Mouse (Mus musculus): Measurements from ENCODE around the gene Hdac9. TPM values are rescaled to one million over a fixed set of nuclear protein-coding genes. Genes with fewer than 3 reads are reported as not detected.
A peak's percentile ranks its signal among the peaks of the same experiment; 100 is the strongest.

The Hdac9 gene
- total RNA-seq, 2 experiments from 2014 or later: 53.9 to 60.0 TPM

- no peak for DNase-seq (ENCODE audit: low spot score in 2 of 2)
These were observed 668.4 kb downstream of the Hdac9 start for GRCm38 (mm10) chr12:34248193-34249121.

DNA sequence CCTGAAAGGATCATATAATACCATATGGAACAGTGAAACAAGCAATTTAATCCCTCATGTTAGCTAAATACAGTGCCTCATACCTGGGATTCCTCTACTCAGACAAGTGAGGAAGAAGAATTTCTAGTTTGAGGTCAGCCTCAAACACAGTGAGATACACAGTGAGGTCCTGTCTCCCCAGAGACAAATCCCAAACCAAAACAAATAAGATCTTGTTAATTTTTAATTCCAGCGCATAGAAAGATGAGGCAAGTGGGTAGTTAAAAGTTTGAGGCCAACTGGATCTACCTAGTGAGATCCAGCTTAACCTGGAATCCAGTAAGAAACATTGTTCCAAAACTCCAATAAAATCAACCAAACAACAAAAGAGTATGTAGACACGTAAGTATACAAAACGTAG is 678.1 kb downstream of the Hdac9 start:
- DNase-seq (ENCODE audit: low spot score in 2 of 2): no peak

DNA sequence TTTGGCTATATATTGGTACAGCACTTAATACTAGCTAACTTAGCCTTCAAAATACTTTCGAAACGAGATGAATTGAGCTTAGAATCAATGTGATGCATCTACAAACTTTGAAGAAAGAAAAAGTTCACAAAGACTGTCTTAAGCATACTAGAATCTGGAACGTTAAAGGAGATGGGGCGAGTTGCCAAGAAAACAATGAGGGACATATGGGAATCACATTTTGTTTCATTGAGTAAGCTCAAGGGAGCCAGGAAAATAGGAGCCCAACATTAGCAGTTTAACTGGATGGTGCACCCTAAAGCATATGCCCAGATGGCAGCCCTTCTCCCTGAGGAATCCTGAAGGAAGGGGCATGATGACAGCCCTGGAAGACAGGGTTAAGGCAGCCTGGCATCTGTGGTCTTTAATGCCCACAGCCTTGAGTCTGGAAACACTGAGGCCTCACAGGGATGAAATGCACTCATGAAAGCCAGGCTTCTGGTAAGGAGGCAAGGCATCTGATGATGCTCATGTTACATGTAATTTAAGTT is 685.2 kb downstream of the Hdac9 start:
- peak in 1 of 2 experiments; percentile 19 for DNase-seq (ENCODE audit: low spot score in 2 of 2)

DNA sequence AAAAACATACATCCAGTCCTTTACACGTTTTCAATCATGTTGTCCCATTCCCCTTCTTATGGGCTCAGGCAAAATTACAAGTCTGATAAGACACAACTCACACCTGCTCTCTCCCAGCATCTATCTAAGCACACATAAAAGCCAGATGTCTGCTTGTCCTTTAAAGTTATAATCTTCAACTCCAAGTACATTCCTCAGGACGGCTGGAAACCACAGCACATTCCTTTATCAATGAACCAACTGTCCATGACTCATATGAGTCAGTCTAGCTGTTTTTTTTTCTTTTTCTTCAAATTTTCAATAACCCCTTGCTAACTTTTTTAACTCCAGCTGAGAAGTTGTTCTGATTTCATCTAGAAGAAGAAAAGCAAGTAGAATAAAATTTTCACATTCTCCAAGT is 692.4 kb downstream of the Hdac9 start:
- DNase-seq (ENCODE audit: low spot score in 2 of 2): no peak

DNA sequence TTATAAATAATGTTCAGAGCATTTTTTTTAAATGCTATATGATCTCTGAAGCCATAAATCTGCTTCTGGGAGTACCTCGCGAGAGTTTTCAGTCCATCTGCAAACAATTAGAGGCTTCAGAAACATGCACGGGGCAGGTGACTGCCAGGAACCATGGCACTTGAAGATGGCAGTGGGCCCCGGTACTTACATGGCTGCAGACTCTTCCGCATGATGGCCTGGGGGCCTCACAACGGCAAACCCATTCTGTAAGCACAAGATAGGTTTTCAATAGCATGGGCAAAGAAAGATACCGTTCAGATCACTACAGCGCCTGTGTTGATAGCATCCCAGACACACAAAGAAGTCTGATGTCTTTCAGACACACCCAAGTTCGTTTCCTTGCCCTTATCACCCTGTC is 695.9 kb downstream of the Hdac9 start:
- no peak for DNase-seq (ENCODE audit: low spot score in 2 of 2)

DNA sequence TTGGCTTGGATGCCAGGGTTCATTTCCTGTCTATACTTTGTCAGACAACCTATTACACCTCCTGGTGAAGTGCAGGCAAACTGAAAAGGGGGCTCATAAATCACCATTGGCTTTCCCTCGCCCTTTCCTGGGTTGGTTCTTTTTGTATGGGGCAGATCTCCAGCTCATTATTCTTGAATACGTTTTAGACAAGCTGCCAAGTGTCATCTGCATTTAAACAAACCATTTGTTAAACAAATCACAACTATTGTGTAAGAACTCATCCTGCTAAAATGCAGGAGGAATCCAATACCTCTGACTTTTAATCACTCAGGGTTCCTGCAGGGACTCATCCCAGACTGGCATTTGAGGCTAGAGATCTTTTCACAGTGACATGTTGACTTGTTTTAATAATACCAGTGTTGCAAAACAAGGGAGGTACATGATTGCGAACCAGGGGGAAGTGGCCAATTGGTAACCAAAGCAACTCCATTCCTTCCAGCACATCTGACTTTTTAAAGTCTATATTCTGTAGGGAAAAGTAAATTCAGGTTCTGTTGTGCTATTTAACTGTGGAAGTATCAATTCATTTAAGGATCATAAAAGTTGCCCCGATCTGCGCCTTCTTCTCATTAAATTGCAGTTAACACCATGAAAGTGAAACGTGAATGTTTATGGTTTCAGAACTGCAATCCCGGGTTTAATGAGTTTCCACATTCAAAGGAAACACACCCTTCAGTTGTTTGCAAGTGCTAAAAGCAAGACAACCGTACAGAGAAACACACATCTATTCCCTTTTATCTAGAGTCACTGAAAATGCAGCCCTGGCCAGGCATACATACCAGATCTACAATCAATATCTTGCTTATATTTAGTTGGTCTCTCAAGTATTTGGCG is 696.6 kb downstream of the Hdac9 start:
- no peak for DNase-seq (ENCODE audit: low spot score in 2 of 2)

GRCm38 (mm10) chr12:34218561-34218960 is 698.3 kb downstream of the Hdac9 start:
- no peak for DNase-seq (ENCODE audit: low spot score in 2 of 2)

- no peak for DNase-seq (ENCODE audit: low spot score in 2 of 2)
These were observed 701.6 kb downstream of the Hdac9 start for GRCm38 (mm10) chr12:34215023-34216020.

DNA sequence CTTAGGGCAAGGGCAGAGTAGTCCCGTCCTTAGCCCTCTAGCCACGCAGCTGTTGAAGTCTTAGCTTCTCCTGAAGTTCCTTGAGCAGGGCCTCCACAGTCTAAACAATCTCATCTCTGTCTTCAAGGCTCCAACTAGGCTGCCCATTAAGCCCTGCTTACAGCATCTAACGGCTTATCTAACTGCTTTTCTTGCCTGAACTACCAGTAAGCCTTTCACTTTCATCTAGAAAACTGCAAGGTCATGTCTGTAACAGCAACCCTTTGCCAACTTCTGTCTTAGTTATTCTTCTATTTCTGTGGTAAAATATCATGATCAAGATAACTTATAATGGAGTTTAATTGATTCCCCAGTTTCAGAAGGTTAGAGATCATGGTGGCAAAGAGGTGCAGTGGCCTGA is 704.7 kb downstream of the Hdac9 start:
- DNase-seq (ENCODE audit: low spot score in 2 of 2): no peak

DNA sequence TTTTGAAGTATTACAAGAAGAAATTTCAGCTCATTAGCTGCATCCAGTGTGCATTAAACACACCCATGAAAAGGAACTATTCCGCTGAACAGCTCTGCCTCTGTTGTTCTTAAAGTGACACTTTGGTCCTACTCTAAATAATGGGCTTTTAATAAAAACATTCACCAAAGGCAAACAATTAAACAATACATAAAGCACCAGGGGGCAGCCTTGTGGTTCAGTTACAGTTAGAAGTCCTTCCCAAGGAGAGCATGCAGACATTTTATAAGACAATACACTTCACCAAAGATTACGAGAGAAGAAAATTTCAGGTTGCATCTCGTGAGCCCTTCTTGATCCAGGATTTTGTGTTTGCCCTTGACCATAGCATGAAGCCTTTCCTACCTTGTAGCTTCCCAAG is 715.4 kb downstream of the Hdac9 start:
- DNase-seq (ENCODE audit: low spot score in 2 of 2): no peak

- DNase-seq (ENCODE audit: low spot score in 2 of 2): no peak
These were observed 716.9 kb downstream of the Hdac9 start for GRCm38 (mm10) chr12:34200030-34200446.

DNA sequence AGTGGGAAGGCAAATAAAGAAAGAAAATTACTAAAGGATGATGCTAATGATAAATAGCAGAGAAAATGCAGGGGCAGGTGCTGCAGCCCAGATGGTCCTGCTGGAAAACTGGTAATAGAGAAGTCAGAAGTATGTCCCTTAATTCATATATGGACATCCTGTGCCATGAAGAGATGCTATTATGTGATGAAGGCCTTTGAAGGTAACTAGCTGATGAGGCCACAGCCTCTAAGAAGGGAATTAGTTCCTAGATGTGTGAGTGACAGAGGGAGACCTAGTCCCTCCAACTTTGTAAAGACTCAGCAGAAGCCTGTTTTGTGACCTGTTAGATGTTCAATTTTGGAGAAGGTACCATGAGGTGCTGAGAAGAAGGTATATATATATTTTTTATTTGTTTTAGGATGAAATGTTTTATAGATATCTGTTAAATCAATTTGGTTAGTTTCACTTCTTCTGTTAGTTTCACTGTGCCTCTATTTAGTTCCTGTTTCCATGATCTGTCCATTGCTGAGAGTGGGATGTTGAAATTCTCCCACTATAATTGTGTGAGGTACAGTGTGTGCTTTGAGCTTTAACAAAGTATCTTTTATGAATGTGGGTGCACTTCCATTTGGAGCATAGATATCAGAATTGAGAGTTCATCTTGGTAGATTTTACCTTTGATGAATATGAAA is 721.6 kb downstream of the Hdac9 start:
- no peak for DNase-seq (ENCODE audit: low spot score in 2 of 2)

DNA sequence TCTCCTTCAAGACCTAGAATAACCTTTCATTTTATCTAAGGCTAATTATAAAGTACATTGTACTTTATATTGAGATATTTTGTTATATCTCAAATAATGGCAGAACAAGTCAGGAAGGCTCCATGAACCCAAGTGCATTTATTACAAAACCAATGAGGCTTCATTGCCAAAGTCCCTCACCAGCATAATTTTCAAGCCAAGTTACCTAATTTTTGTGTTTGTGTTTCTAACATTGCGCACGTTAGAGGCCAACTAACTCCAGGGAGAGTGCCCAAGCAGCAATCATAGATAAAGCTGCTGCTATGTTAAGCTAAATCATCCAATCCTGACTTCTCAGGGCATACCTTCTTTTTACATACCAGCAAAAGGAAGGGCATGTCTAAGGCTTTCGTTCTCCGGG is 722.8 kb downstream of the Hdac9 start:
- DNase-seq (ENCODE audit: low spot score in 2 of 2): no peak

DNA sequence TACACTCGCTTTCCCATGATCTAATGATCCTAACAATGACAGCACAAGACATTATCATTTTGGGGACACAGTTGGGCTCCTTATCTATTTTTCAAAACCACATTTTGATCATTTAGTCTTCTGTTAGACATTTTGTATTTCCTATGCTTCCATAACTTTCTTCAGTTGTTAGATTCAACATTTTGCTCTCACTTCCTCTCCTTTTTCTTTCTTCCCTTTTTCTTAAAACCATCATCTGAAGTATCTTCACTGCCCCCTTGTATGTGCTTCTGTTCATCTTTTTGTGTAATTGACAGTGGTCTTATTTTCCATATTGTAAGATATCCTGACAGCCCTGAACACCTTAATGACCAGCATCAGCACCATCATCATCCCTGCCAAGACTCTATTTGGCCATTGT is 725.6 kb downstream of the Hdac9 start:
- no peak for DNase-seq (ENCODE audit: low spot score in 2 of 2)

DNA sequence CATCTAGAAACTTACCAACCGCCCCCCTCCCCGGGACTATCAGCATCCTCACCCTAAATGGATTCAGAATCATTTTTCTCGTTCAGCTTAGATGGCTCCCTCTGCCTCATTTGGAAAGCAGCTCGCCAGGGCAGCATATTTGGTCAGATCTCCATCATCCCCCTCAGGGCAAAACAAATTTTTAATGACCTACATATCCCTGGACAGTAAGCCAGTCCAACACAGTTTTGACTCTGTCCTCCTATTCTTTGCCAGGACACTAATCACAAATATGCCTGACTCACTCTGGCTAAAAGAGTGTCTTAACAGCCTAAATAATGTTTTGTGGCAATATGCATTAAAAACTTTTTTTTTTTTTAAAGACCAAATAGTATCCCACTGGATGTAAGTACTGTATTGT is 738.0 kb downstream of the Hdac9 start:
- no peak for DNase-seq (ENCODE audit: low spot score in 2 of 2)

DNA sequence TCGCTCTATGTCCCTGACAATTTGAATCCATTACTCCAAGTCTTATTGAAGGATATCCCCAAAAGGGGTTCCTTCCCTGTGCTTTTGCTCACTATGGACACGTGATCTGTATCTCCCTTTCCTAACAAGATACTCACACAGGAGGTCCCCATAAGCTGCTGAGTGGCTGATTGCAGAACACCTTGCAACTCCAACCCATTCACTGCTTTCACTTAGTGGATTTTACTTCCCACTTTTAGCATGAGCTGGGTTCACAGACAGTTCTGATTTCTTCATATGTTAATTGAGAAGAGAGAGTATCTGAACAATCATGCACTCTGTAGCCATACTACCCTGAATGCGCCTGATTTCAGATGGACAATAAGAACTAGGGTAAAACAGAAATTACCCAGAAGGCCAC is 740.1 kb downstream of the Hdac9 start:
- no peak for DNase-seq (ENCODE audit: low spot score in 2 of 2)

DNA sequence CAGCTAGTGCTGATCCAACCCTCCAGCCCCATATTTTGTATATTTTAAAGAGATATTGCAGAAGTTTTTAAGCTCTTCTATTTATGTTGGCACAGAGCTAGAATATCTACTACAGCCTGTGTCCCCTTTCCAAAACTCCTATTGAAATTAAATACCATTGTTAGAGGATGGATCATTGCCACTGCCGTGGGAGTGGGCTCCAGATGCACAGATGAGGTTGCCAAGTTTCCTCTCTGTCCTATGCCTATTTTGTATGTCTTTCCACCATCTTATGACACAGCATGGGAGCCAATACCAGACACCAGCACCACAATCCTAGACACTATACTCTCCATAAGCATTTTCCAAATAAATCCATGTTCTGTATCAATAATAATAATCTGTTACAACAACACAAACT is 743.9 kb downstream of the Hdac9 start:
- DNase-seq (ENCODE audit: low spot score in 2 of 2): peak; percentile 9 to 13

DNA sequence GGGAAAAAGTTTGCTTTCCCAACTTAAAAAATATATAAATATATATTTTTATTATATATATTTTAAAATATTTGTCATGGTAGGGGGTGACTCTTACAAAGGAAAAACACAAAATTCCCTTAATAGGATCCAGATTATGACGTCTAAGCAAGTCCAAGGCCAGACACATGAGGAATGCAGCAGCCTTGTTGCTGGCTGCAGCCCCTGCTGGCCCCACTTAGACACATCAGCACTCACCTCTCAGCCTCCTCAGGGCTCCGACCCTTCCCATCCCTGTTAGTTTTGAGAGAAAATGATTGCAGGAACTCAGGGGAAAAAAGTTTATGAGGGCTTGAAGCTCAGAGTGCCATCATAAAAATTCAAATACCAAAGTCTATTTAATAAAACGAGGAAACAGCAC is 746.3 kb downstream of the Hdac9 start:
- DNase-seq (ENCODE audit: low spot score in 2 of 2): no peak

- no peak for DNase-seq (ENCODE audit: low spot score in 2 of 2)
These were observed 751.2 kb downstream of the Hdac9 start for GRCm38 (mm10) chr12:34165674-34166073.

DNA sequence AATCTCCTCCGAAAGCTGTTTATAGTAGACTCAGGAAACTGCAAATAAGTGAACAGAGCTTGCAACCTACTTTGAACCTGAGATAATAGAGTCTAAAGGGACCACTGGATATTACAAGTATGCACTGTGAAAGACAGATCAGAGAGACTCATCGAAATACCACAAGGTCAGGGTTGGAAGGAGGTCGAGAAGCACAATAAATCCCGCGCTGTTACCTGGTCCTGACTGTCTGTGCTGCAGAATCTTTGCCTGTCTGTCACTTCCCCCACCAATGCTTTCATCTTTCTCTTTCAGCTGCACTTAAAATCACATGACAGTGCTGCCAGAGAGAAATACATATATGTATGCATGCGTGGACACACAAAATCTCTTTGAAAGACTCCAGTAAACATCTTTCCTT is 760.6 kb downstream of the Hdac9 start:
- no peak for DNase-seq (ENCODE audit: low spot score in 2 of 2)

Data from layer of hippocampus, postnatal 10 days (tissue).